Mouse (Mus musculus) ES-Bruce4 (cell line): Measurements from ENCODE around the gene Slc39a5. TPM values are rescaled to one million over a fixed set of nuclear protein-coding genes. Genes with fewer than 3 reads are reported as not detected.

Experiments
- H3K27ac ChIP-seq: 2 replicates; pipeline ENCODE4 v1.5.1; 2012; ENCODE audit warnings: low read length, inconsistent platforms; ENCODE audit not compliant: insufficient read depth
- H3K27me3 ChIP-seq: 2 replicates; pipeline ENCODE4 v1.6.1; 2012; ENCODE audit warnings: mild to moderate bottlenecking, low read length, inconsistent platforms; ENCODE audit not compliant: control insufficient read depth, poor library complexity, insufficient read depth, severe bottlenecking
- H3K36me3 ChIP-seq: 2 replicates; pipeline ENCODE4 v1.6.1; 2012; ENCODE audit warnings: inconsistent platforms, mild to moderate bottlenecking, low read length, moderate library complexity; ENCODE audit not compliant: control insufficient read depth, poor library complexity, insufficient read depth, severe bottlenecking
- H3K4me1 ChIP-seq: one replicate; pipeline ENCODE4 v1.8.1; 2011; ENCODE audit warnings: low read length; ENCODE audit not compliant: control insufficient read depth, insufficient read depth
- H3K4me3 ChIP-seq: 2 replicates; pipeline ENCODE4 v1.5.1; 2011; ENCODE audit warnings: low read depth, mild to moderate bottlenecking, low read length
- H3K9ac ChIP-seq: 2 replicates; pipeline ENCODE4 v1.6.1; 2012; ENCODE audit warnings: low read depth, mild to moderate bottlenecking, inconsistent platforms; ENCODE audit not compliant: poor library complexity, severe bottlenecking
- H3K9me3 ChIP-seq: replicated peaks from 2 replicates; pipeline ENCODE4 v1.6.1; 2012; ENCODE audit warnings: mild to moderate bottlenecking, low read length, inconsistent platforms; ENCODE audit not compliant: control insufficient read depth, poor library complexity, insufficient read depth, severe bottlenecking
- CTCF ChIP-seq: IDR thresholded peaks from one replicate; pipeline ENCODE4 v1.8.1; 2011; ENCODE audit warnings: low read depth, low read length
- EP300 ChIP-seq: IDR thresholded peaks from 2 replicates; pipeline ENCODE4 v1.6.1; 2011; ENCODE audit warnings: low read depth, low read length; ENCODE audit not compliant: insufficient read depth
- POLR2A ChIP-seq: IDR thresholded peaks from one replicate; pipeline ENCODE4 v1.8.1; 2011; ENCODE audit warnings: low read length; ENCODE audit not compliant: insufficient read depth
- polyA plus RNA-seq: library from polyadenylated mRNA; stranded (reverse); fragments of >200 nt; gene quantifications from 2 replicates; pipeline ENCODE4 v1.2.4, GENCODE M21; 2011; ENCODE audit warnings: low read depth; ENCODE audit not compliant: missing spikeins, insufficient read depth, insufficient read length

The Slc39a5 gene
- polyA plus RNA-seq, 1 experiment = 0.31 TPM

DNA sequence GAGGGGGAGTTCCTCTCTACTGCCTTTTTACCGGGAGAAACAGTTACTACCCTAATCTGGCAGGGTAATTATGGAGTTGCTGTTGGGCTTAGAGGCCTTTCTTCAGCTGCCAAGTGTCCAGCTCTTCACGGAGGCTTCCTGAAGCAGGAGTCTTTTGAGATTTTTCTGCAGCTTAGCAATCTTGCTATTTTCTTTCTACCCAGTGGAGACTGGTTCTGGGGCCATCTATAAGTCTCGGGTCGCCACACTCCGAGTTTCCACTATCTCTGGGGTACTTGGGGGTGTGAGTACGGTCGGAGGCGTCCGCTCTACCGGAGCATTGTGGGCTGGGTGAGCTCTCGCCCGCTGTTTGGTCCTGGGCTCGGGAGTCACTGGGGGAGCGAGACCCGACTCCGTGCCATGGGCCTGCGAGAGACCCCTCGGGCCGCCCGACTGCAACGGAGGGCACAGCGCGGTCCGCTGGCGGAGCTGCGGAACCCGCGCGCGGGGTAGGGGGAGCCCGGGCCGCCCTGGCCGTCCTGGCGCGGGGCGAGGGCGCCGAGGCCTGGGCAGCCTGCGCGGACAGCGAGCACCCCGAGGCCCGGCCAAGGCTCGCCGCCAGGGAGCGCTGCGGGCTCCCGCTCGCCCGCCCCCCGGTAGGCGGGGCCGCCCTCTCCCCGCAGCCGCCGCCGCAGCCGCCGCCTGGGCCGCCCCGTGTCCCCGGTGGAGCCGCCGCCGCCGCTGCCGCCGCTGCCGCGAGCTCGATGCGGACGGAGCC is 24.4 kb downstream of the Slc39a5 start, which contains the start of gene Ankrd52:
TSS of gene Ankrd52 (plus strand) at position 661 of the 757 bp plus-strand sequence.
- Histone ChIP-seq H3K4me3 (peak within 1 kb of the TSS; percentile 99), H3K36me3 (peaks cover 7% of the 10 kb centered on the region), H3K9me3 (no peaks in the 10 kb centered on the region), H3K27ac (peak within 1 kb of the TSS; percentile 27), H3K4me1 (no peaks in the 10 kb centered on the region), H3K27me3 (no peaks in the 10 kb centered on the region), H3K9ac (peak within 1 kb of the TSS; percentile 99)
- TF ChIP-seq POLR2A = no peak
- TF ChIP-seq EP300 = no peak
- TF ChIP-seq CTCF = peak; percentile 34

DNA sequence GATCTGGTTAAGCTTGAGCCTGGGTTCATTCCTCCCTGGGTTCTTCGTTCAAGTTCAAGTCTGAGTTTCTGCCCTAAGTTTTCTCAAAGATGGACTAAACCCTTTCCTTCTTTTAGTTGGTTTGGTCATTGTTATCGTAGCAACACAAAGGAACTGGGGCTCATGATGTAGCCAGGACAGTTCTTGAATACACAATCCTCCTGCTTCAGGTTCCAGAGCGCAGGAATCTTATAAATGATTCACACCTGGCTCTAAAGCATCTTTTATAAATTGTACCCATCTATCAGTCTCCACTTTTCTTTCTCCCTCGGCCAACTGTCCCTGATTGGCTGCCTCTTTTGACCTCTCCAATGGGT is 25.0 kb downstream of the Slc39a5 start:
- Histone ChIP-seq H3K9me3 (no peaks in the 10 kb centered on the region), H3K9ac (peak overlapping the region; percentile 99; the same call in 1 of the 2 replicates), H3K27ac (peak overlapping the region; percentile 27), H3K36me3 (peaks cover 4% of the 10 kb centered on the region; the same call in 1 of the 2 replicates), H3K4me3 (peak overlapping the region; percentile 81), H3K4me1 (no peaks in the 10 kb centered on the region), H3K27me3 (no peaks in the 10 kb centered on the region)
- TF ChIP-seq CTCF (no peak), EP300 (no peak), POLR2A (no peak)

DNA sequence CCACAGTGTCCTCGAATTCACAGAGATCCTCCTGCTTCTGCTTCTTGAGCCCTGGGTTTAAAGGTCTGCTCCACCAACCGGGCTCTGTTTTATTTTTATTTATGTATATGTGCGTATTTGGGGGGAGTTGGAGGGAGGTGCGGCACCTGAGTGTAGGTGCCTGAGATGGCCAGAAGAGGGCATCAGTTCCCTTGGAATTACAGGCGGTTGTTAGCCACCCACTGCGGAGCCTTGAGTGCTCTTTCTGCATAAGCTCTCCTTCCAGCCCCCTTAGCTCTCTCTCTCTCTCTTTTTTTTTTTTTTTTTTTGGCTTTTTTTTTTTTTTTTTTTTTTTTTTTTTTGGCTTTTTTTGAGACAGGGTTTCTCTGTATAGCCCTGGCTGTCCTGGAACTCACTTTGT is 26.6 kb downstream of the Slc39a5 start:
- Histone ChIP-seq H3K9ac (no peak overlapping the region), H3K9me3 (no peaks in the 10 kb centered on the region), H3K36me3 (peaks cover under 1% of the 10 kb centered on the region; the same call in 1 of the 2 replicates), H3K27ac (no peak overlapping the region), H3K27me3 (no peaks in the 10 kb centered on the region), H3K4me1 (no peaks in the 10 kb centered on the region), H3K4me3 (no peak overlapping the region)
- TF ChIP-seq CTCF (peak; percentile 83), EP300 (0 out of 2 replicates have a peak, but pooled peaks have one; percentile 60), POLR2A (no peak)

DNA sequence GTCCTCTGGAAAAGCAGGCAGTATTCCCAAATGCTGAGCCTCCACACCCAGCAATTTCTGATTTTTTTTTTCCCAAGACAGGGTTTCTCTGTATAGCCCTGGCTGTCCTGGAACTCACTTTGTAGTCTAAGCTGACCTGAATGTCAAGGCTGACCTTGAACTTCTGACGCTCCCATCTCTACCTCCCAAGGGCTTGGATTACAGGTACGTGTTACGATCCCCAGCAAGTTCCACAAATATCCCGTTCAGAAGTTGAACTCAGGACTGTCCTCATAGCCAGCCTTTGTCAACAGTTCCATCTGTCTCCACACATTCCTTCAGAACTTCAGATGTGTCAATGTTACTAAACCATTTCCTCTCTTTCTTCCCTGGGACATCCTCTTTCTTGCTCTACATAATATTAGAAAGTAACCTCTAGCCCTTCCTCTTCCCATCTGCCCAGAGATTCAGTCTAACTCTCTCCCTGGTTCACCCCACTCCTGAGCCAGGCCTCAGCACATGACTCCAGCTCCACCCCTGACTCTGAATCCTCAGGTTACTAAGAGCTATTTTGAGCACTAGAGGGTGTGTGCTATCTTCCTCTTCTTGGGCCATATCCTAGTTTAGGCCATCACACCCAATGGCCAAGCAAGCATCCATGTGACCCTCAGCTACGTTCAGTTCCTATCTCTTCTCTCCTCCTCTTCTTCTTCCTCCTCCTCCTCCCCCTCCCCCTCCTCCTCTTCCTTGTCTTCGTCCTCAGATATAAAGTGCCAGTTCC is 27.9 kb downstream of the Slc39a5 start:
- Histone ChIP-seq H3K36me3 (no peaks in the 10 kb centered on the region), H3K4me1 (no peaks in the 10 kb centered on the region), H3K9me3 (no peaks in the 10 kb centered on the region), H3K27ac (peak overlapping the region; percentile 78), H3K4me3 (no peak overlapping the region), H3K27me3 (no peaks in the 10 kb centered on the region), H3K9ac (no peak overlapping the region)
- no peak for TF ChIP-seq POLR2A
- no peak for TF ChIP-seq CTCF
- no peak; the same call in 1 of the 2 replicates for TF ChIP-seq EP300

DNA sequence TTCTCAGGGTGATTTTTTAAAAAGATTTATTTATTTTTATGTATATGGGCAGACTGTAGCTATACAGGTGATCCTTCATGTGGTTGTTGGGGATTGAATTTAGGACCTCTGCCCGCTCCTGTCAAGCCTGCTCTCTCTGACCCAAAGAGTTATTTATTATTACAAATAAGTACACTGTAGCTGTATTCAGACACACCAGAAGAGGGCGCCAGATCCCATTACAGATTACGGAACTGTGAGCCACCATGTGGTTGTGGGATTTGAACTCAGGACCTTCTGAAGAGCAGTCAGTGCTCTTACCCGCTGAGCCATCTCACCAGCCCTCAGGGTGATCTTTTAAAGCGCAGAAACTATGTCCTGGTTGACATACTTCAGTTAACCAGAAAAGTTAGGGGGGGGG is 28.9 kb downstream of the Slc39a5 start:
- Histone ChIP-seq H3K4me3 (no peak overlapping the region), H3K36me3 (no peaks in the 10 kb centered on the region), H3K9me3 (no peaks in the 10 kb centered on the region), H3K4me1 (no peaks in the 10 kb centered on the region), H3K9ac (no peak overlapping the region), H3K27me3 (no peaks in the 10 kb centered on the region), H3K27ac (no peak overlapping the region)
- TF ChIP-seq POLR2A = no peak
- no peak for TF ChIP-seq EP300
- TF ChIP-seq CTCF = no peak
